8 mouse cellular contexts compared by ENCODE assay signal in genomic region chr9:111117794-111118251, GRCm38 (mm10). TPM values are rescaled to one million over a fixed set of nuclear protein-coding genes. Genes with fewer than 3 reads are reported as not detected.
DNase-seq lines count a peak whose midpoint lies in the region; ATAC-seq and TF ChIP-seq lines count a peak whose summit lies in the region.

No protein-coding gene starts in this region.

- H3K27ac ChIP-seq in embryonic facial prominence, embryonic 11.5 days (replicated peaks; ENCODE audit: low read depth, low read length) = peak overlapping the region; percentile 75
- H3K27ac ChIP-seq in kidney, adult 2 months (ENCODE audit: insufficient read depth, low read depth, low read length) = peak overlapping the region; percentile 81
- peak overlapping the region; percentile 81 for H3K27ac ChIP-seq in limb, embryonic 15.5 days
- peak overlapping the region; percentile 80 for H3K27ac ChIP-seq in midbrain, postnatal 0 days (ENCODE audit: low read depth, low read length)

- H3K9me3 ChIP-seq in embryonic facial prominence, embryonic 11.5 days (replicated peaks; ENCODE audit: control insufficient read depth, low read length) = no peaks in the 10 kb centered on the region
- no peaks in the 10 kb centered on the region for H3K9me3 ChIP-seq in limb, embryonic 15.5 days
- H3K9me3 ChIP-seq in midbrain, postnatal 0 days (ENCODE audit: low read length) = no peaks in the 10 kb centered on the region

- H3K4me2 ChIP-seq in embryonic facial prominence, embryonic 11.5 days (ENCODE audit: low read depth, low read length) = peak overlapping the region; percentile 85
- H3K4me2 ChIP-seq in limb, embryonic 15.5 days = peak overlapping the region; percentile 69
- H3K4me2 ChIP-seq in midbrain, postnatal 0 days (ENCODE audit: low read depth, low read length, poor library complexity, severe bottlenecking) = peak overlapping the region; percentile 89

- H3K9ac ChIP-seq in embryonic facial prominence, embryonic 11.5 days (replicated peaks; ENCODE audit: low read length) = peak overlapping the region; percentile 86
- H3K9ac ChIP-seq in limb, embryonic 15.5 days = peak overlapping the region; percentile 87
- H3K9ac ChIP-seq in midbrain, postnatal 0 days (replicated peaks; ENCODE audit: low read length, poor library complexity, severe bottlenecking) = peak overlapping the region; percentile 75

- TF ChIP-seq CTCF in kidney, adult 2 months (conservative IDR thresholded peaks at IDR 0.05; ENCODE audit: insufficient read depth, insufficient read length, low read depth, low read length) = no peak
- no peak for TF ChIP-seq CTCF in midbrain, postnatal 0 days (IDR thresholded peaks at IDR 0.05)

- ATAC-seq in embryonic facial prominence, embryonic 11.5 days (replicated peaks; ENCODE audit: insufficient number of reproducible peaks, low FRiP score, low TSS enrichment, low read depth) = peak; percentile 93
- ATAC-seq in limb, embryonic 15.5 days (ENCODE audit: insufficient number of reproducible peaks, low FRiP score, low TSS enrichment, low read depth) = peak; percentile 84
- peak; percentile 93 for ATAC-seq in midbrain, postnatal 0 days (ENCODE audit: low FRiP score)

- H3K27me3 ChIP-seq in embryonic facial prominence, embryonic 11.5 days (ENCODE audit: control insufficient read depth, insufficient read depth, low read length) = no peaks in the 10 kb centered on the region
- no peaks in the 10 kb centered on the region for H3K27me3 ChIP-seq in kidney, adult 2 months (replicated peaks; ENCODE audit: control insufficient read depth, insufficient read depth, low read length)
- H3K27me3 ChIP-seq in limb, embryonic 15.5 days = no peaks in the 10 kb centered on the region
- H3K27me3 ChIP-seq in midbrain, postnatal 0 days (ENCODE audit: insufficient read depth, low read length) = no peaks in the 10 kb centered on the region

- no peaks in the 10 kb centered on the region for H3K4me1 ChIP-seq in embryonic facial prominence, embryonic 11.5 days (ENCODE audit: control insufficient read depth, insufficient read depth, low read length)
- H3K4me1 ChIP-seq in kidney, adult 2 months (ENCODE audit: control insufficient read depth, insufficient read depth, low read length) = peaks cover 14% of the 10 kb centered on the region
- H3K4me1 ChIP-seq in limb, embryonic 15.5 days = peaks cover 21% of the 10 kb centered on the region
- H3K4me1 ChIP-seq in midbrain, postnatal 0 days (ENCODE audit: insufficient read depth, low read length) = peaks cover 3% of the 10 kb centered on the region; the same call in 1 of the 2 replicates

- peak; percentile 18 for TF ChIP-seq POLR2A in kidney, adult 2 months (IDR thresholded peaks at IDR 0.05; ENCODE audit: low read depth, low read length)

- H3K36me3 ChIP-seq in embryonic facial prominence, embryonic 11.5 days (replicated peaks; ENCODE audit: control insufficient read depth, insufficient read depth, low read depth, low read length) = no peaks in the 10 kb centered on the region
- no peaks in the 10 kb centered on the region; the same call in 1 of the 2 replicates for H3K36me3 ChIP-seq in kidney, adult 2 months (ENCODE audit: control insufficient read depth, insufficient read depth, low read length)
- H3K36me3 ChIP-seq in limb, embryonic 15.5 days = no peaks in the 10 kb centered on the region
- no peaks in the 10 kb centered on the region for H3K36me3 ChIP-seq in midbrain, postnatal 0 days (ENCODE audit: insufficient read depth, low read length)

- DNase-seq in 3134 (ENCODE audit: extremely low read depth, insufficient read length, low spot score) = peak; percentile 85
- DNase-seq in adrenal gland, postnatal 14 days = peak; percentile 95
- DNase-seq in embryonic facial prominence, embryonic 11.5 days (ENCODE audit: low spot score) = peak; percentile 83
- peak; percentile 92 for DNase-seq in heart, adult 18-20 months
- DNase-seq in kidney, adult 2 months = peak; percentile 91
- DNase-seq in midbrain, postnatal 0 days (ENCODE audit: low spot score) = peak; percentile 84
- DNase-seq in spleen, postnatal 36 days (ENCODE audit: low spot score in 2 of 2) = peak; percentile 81 to 82

- H3K4me3 ChIP-seq in embryonic facial prominence, embryonic 11.5 days (ENCODE audit: low read depth, low read length) = peak overlapping the region; percentile 94
- peak overlapping the region; percentile 70 for H3K4me3 ChIP-seq in kidney, adult 2 months (ENCODE audit: insufficient read depth, low read depth, low read length)
- H3K4me3 ChIP-seq in limb, embryonic 15.5 days = peak overlapping the region; percentile 98
- peak overlapping the region; percentile 94 for H3K4me3 ChIP-seq in midbrain, postnatal 0 days (ENCODE audit: low read depth, low read length)

- WGBS in embryonic facial prominence, embryonic 11.5 days = under 1% methylated on average over 54 of the region's 56 CpGs
- WGBS in kidney, adult 2 months = under 1% methylated on average over 56 of the region's 56 CpGs
- under 1% methylated on average over 55 of the region's 56 CpGs for WGBS in limb, embryonic 15.5 days
- WGBS in midbrain, postnatal 0 days = under 1% methylated on average over 54 of the region's 56 CpGs

RNA-seq across cellular contexts. Expression of gene Lrrfip2, which starts 0.4 kb away (rescaled TPM):
- total RNA-seq in adrenal gland, postnatal 14 days (2021) = 48.5 and 54.5 TPM in 2 replicates
- 48.4 and 49.2 TPM in 2 replicates for polyA plus RNA-seq in embryonic facial prominence, embryonic 11.5 days (2014; fragmentation: Nextera tagmentation; extraction: Ambion mirVana)
- 10 to 100 TPM; 87.3 to 89.0 TPM for total RNA-seq in heart, adult 18-20 months (2021)
- polyA plus RNA-seq in kidney, adult 2 months (2012; rRNA removed) = 10.7 and 12.7 TPM in 2 replicates
- polyA plus RNA-seq in limb, embryonic 15.5 days (2015; fragmentation: Nextera tagmentation; extraction: Ambion mirVana) = 39.1 and 39.7 TPM in 2 replicates
- 23.7 and 32.7 TPM in 2 replicates for total RNA-seq in midbrain, postnatal 0 days (2014; rRNA removed)
- 42.2 and 44.0 TPM in 2 replicates for polyA plus RNA-seq in midbrain, postnatal 0 days (2015; fragmentation: Nextera tagmentation; extraction: Ambion mirVana)

Comparison
In these comparisons a context has a peak if more than half of its experiments do, and no peak if none do; other contexts are left out.
1. Peak in every context shown above with its lines: DNase-seq, ATAC-seq, H3K4me3 ChIP-seq and H3K27ac ChIP-seq.